Mouse (Mus musculus): ENCODE measurements around the gene Lrig1.

DNA sequence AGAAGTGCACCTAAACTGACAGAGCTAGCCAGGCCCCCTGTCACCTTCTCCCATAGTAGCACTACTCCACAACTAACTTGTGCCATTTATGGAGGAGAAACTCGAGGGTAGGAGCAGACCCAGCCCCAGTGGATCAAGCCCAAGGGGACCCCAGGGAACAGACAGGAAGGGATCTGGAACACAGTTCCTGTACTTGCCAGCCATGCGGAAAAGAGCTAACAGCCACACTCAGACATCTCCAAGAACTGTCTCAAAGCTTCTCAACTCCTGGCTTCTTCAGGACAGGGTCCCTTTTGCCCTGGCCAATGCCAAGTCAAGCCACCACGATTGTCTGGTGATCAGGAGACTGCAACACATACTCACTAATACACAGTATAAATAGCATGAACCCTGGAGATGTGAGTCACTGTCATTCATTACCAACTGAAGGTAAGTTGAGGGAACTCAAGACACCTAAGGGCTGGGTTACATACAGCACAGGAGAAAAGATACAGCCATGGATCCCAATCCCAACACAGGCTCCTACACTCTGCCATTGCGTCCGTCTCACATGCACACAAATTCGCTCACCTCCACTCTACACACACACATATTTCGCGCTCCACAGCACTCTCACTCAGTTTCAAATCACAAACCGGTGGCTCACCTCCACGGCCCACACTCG is 1.3 kb downstream of the Lrig1 start:
- no peak for TF ChIP-seq POLR2A (IDR thresholded peaks at IDR 0.05; ENCODE audit: borderline replicate concordance, low read depth, low read length)
- no peak for TF ChIP-seq CTCF (IDR thresholded peaks at IDR 0.05; ENCODE audit: low read depth, low read length)

Measured in bone marrow macrophage, adult 2 months (primary cell).